Mouse (Mus musculus) forebrain, postnatal 0 days (tissue): Measurements from ENCODE around the gene Grk3. TPM values are rescaled to one million over a fixed set of nuclear protein-coding genes. Genes with fewer than 3 reads are reported as not detected.

ENCODE experiments used
- ATAC-seq: fragments of 200-750 bp; cut with Nextera tagmentation; 2 replicates; pipeline ENCODE4 v1.8.0; 2017; ENCODE audit warnings: mild to moderate bottlenecking, moderate library complexity
- DNase-seq: peaks from one replicate; pipeline ENCODE4 v3.0.0-alpha.2; 2015
- H3K27ac ChIP-seq: fragments of 300-500 bp; sonication (generic); 2 replicates; pipeline ENCODE4 v1.5.1; 2014; ENCODE audit warnings: low read depth, mild to moderate bottlenecking, antibody characterized with exemption, low read length, moderate library complexity, mixed read lengths
- H3K27me3 ChIP-seq: fragments of 300-500 bp; sonication (generic); 2 replicates; pipeline ENCODE4 v1.6.1; 2014; ENCODE audit warnings: mild to moderate bottlenecking, low read length, mixed read lengths; ENCODE audit not compliant: insufficient read depth
- H3K36me3 ChIP-seq: fragments of 300-500 bp; sonication (generic); 2 replicates; pipeline ENCODE4 v1.6.1; 2014; ENCODE audit warnings: mild to moderate bottlenecking, moderate library complexity; ENCODE audit not compliant: insufficient read depth
- H3K4me1 ChIP-seq: fragments of 300-500 bp; sonication (generic); 2 replicates; pipeline ENCODE4 v1.6.1; 2014; ENCODE audit warnings: antibody characterized with exemption; ENCODE audit not compliant: insufficient read depth
- H3K4me2 ChIP-seq: fragments of 300-500 bp; sonication (generic); 2 replicates; pipeline ENCODE4 v1.6.1; 2014; ENCODE audit warnings: low read depth, mild to moderate bottlenecking, moderate library complexity
- H3K4me3 ChIP-seq: fragments of 300-500 bp; sonication (generic); 2 replicates; pipeline ENCODE4 v1.5.1; 2014; ENCODE audit warnings: low read depth, low read length, mixed read lengths
- H3K9ac ChIP-seq: fragments of 300-500 bp; sonication (generic); 2 replicates; pipeline ENCODE4 v1.6.1; 2014; ENCODE audit warnings: mild to moderate bottlenecking
- H3K9me3 ChIP-seq: fragments of 300-500 bp; sonication (generic); 2 replicates; pipeline ENCODE4 v1.6.1; 2016; ENCODE audit warnings: low read length
- CTCF ChIP-seq: sonication (generic); IDR thresholded peaks from 2 replicates; pipeline ENCODE4 v1.5.1; 2016; ENCODE audit warnings: antibody characterized with exemption, control low read depth, low read depth
- WGBS: fragments of 180-500 bp; shearing (Covaris S2); extraction: QIAGEN DNeasy Blood & Tissue Kit; methylation state at CpG from one replicate; pipeline ENCODE4 v1.1.7; 2014; 5-methylcytosine and 5-hydroxymethylcytosine counted together
- polyA plus RNA-seq: library from polyadenylated mRNA; unstranded; fragments of >200 nt; fragmentation: Nextera tagmentation; extraction: Ambion mirVana; gene quantifications from 2 replicates; pipeline ENCODE4 v1.2.1, GENCODE M21; 2015
- total RNA-seq: library from RNA; depleted of rRNA; stranded (reverse); fragments of >200 nt; gene quantifications from 2 replicates; pipeline ENCODE4 v1.2.3, GENCODE M21; 2014

Gene Grk3
- total and polyA plus RNA-seq, 2 experiments from 2014 or later = 12.3 to 56.3 TPM

- Histone ChIP-seq H3K9ac (no peak overlapping the region), H3K4me3 (no peak overlapping the region), H3K9me3 (no peaks in the 10 kb centered on the region), H3K36me3 (no peaks in the 10 kb centered on the region), H3K4me2 (no peak overlapping the region), H3K4me1 (no peaks in the 10 kb centered on the region), H3K27me3 (no peaks in the 10 kb centered on the region), H3K27ac (no peak overlapping the region)
- no peak for TF ChIP-seq CTCF
- 75% methylated on average over 5 of the region's 5 CpGs for WGBS
- ATAC-seq (no peak), DNase-seq (no peak)
These were observed 122.0 kb downstream of the Grk3 start for GRCm38 (mm10) chr5:112893462-112894060.

- H3K4me1 ChIP-seq = no peaks in the 10 kb centered on the region
- no peak overlapping the region for H3K27ac ChIP-seq
- H3K4me3 ChIP-seq = no peak overlapping the region
- H3K9me3 ChIP-seq = no peaks in the 10 kb centered on the region
- no peak overlapping the region for H3K4me2 ChIP-seq
- no peak overlapping the region for H3K9ac ChIP-seq
- ATAC-seq (no peak), DNase-seq (no peak)
- no peak for TF ChIP-seq CTCF
- H3K27me3 ChIP-seq = no peaks in the 10 kb centered on the region
- no peaks in the 10 kb centered on the region for H3K36me3 ChIP-seq
These were observed 123.2 kb downstream of the Grk3 start for GRCm38 (mm10) chr5:112892411-112892810.

DNA sequence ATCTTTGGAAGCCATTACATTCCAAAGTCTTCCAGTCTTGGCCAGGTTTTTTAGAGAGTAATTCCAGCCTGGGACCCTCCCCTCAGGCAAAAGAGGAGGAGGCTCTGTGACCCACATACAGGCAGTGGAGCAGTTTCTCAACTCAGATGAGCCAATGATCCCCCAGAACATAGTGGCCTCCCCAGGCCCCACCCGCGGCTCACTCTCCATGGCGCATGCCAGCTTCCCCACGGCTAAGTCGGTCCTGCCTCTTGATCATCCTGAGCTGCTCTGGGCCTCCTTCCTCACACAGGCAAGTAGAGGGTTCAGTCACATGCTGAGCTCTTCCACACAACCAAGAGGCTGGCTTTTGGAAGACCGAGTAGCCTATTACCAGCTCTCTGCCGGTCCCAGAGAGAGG lies 126.9 kb downstream of the Grk3 start:
- DNase-seq (no peak), ATAC-seq (no peak)
- Histone ChIP-seq H3K4me1 (no peaks in the 10 kb centered on the region), H3K27me3 (no peaks in the 10 kb centered on the region), H3K4me3 (no peak overlapping the region), H3K27ac (no peak overlapping the region), H3K9me3 (no peaks in the 10 kb centered on the region), H3K9ac (no peak overlapping the region), H3K36me3 (no peaks in the 10 kb centered on the region), H3K4me2 (no peak overlapping the region)
- TF ChIP-seq CTCF = no peak
- WGBS = 53% methylated on average over 7 of the region's 7 CpGs

DNA sequence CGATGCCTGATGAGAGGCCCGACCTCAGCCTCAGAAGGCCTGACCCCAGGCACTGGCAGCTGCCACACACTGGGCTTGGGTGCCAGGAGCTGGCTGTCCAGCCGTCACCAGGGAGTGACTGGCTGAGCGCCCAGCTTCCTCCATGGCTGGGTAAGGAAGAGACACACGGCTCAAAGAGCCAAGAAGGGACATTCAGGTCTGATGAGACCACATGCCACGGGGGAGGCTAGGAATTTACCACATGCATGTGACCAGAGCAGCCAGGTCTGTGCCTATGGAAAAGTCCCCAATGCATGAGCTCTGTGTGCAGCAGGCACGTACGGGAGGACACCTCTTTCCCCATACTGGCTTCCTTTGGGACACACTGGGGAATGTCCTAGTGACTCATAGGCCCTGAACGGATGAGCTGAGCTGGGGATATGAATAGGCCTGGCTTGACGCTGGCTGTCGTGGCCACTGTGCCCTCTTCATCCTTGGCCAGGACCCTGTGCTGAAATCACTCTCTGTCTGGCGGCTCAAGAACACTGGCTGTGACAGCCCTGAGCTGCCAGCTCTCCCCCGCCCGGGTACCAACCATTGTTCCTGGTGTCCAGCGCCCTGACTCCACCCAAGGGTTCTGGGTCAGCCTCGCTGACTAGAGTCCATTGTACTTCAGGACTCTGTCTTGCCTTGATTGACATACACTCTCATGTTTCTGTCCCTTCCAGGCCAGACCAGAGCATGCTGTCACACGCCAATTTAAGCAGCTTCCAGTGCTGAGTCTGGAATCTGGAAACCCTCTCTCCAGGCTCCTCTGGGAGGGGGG lies 128.7 kb downstream of the Grk3 start:
- no peak overlapping the region for H3K4me3 ChIP-seq
- WGBS = 48% methylated on average over 17 of the region's 17 CpGs
- no peaks in the 10 kb centered on the region for H3K9me3 ChIP-seq
- no peak overlapping the region for H3K27ac ChIP-seq
- no peak overlapping the region for H3K4me2 ChIP-seq
- no peaks in the 10 kb centered on the region for H3K27me3 ChIP-seq
- DNase-seq = peak; percentile 54
- H3K9ac ChIP-seq = no peak overlapping the region
- no peaks in the 10 kb centered on the region for H3K4me1 ChIP-seq
- no peaks in the 10 kb centered on the region for H3K36me3 ChIP-seq
- ATAC-seq = peak; percentile 80
- TF ChIP-seq CTCF = no peak

- no peaks in the 10 kb centered on the region for H3K9me3 ChIP-seq
- H3K4me3 ChIP-seq = no peak overlapping the region
- H3K9ac ChIP-seq = no peak overlapping the region
- no peaks in the 10 kb centered on the region for H3K27me3 ChIP-seq
- H3K27ac ChIP-seq = no peak overlapping the region
- TF ChIP-seq CTCF = no peak
- H3K4me1 ChIP-seq = no peaks in the 10 kb centered on the region
- ATAC-seq (peak; percentile 69), DNase-seq (peak; percentile 66)
- WGBS = 43% methylated on average over 14 of the region's 14 CpGs
- H3K4me2 ChIP-seq = no peak overlapping the region
- H3K36me3 ChIP-seq = no peaks in the 10 kb centered on the region
These were observed 138.0 kb downstream of the Grk3 start for GRCm38 (mm10) chr5:112877391-112878115.

DNA sequence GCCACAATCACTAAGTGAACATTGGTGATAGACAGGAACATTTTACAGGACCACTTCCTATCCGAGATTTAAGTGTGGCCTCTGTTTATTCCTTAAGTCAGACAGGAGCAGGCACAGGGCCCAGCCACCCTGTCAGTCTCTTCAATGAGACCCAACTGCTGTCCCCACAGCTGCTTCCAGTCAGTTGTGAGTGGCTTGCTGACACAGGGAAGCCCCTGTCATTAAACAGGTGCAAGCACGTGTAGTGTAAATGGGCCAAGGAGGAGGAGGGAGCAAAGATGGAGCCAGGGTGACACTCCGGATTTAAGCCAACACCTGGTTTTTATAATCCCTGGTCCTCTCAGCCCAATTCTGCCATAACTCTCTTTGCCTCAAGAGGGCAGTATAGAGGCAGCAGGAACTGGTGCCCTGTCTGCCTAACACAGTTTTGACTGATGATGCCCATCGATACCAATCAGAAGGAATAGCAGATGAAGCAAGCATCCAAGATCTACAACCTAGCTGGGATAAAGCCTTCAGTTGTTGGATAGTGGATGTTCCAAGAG lies 138.7 kb downstream of the Grk3 start:
- no peaks in the 10 kb centered on the region for H3K4me1 ChIP-seq
- 26% methylated on average over 4 of the region's 4 CpGs for WGBS
- ATAC-seq = peak; percentile 20; the same call in 1 of the 2 replicates
- DNase-seq = no peak
- H3K36me3 ChIP-seq = no peaks in the 10 kb centered on the region
- H3K9me3 ChIP-seq = no peaks in the 10 kb centered on the region
- no peak overlapping the region for H3K4me2 ChIP-seq
- H3K27me3 ChIP-seq = no peaks in the 10 kb centered on the region
- TF ChIP-seq CTCF = peak; percentile 90
- H3K4me3 ChIP-seq = no peak overlapping the region
- H3K27ac ChIP-seq = no peak overlapping the region
- H3K9ac ChIP-seq = no peak overlapping the region
